Mouse (Mus musculus) megakaryocyte, embryonic 14.5 days (primary cell): ENCODE data around the gene Ttll9. TPM values are rescaled to one million over a fixed set of nuclear protein-coding genes. Genes with fewer than 3 reads are reported as not detected.

ENCODE experiments used
- H3K27me3 ChIP-seq: replicated peaks from 2 replicates; pipeline ENCODE3; 2012; ENCODE audit warnings: inconsistent platforms
- H3K36me3 ChIP-seq: replicated peaks from 2 replicates; pipeline ENCODE3; 2012; ENCODE audit warnings: low read length, inconsistent platforms, mixed read lengths
- H3K4me1 ChIP-seq: 2 replicates; pipeline ENCODE4 v1.6.1; 2012; ENCODE audit warnings: inconsistent platforms
- H3K4me3 ChIP-seq: replicated peaks from 2 replicates; pipeline ENCODE3; 2012; ENCODE audit warnings: moderate library complexity, mild to moderate bottlenecking, inconsistent platforms
- H3K9me3 ChIP-seq: 2 replicates; pipeline ENCODE4 v1.6.1; 2012; ENCODE audit warnings: inconsistent platforms
- FLI1 ChIP-seq: IDR thresholded peaks from 2 replicates; pipeline ENCODE4 v1.6.1; 2012; ENCODE audit warnings: low read length, inconsistent platforms, mixed read lengths
- GATA1 ChIP-seq: IDR thresholded peaks from 3 replicates; pipeline ENCODE4 v1.6.1; 2012; ENCODE audit warnings: mixed read lengths, low read length, inconsistent platforms, borderline replicate concordance
- polyA plus RNA-seq: library from polyadenylated mRNA; stranded (reverse); fragments of >175 nt; gene quantifications from 2 replicates; pipeline ENCODE4 v1.2.3, GENCODE M21; 2012; ENCODE audit warnings: low replicate concordance; ENCODE audit not compliant: insufficient read depth

Ttll9 gene
- polyA plus RNA-seq, 1 experiment, result 0.22 TPM

DNA sequence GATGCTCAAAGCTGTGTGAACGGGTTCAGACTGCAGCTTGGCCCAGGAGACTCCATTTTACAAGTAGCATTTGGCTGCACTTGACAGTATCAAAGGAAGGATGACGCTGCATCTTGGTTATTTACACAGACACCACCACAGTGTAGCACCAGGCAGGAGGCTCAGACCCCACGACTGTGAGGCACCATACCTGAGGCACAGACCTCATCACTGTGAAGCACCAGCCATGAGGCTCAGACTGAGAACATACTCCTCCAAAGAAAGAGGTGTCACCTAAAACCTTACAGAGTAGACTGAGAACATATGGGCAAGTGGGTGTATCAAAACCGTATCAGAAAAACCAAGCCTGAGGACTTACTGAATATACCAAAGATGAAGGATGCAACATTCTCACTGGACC is 60.6 kb downstream of the Ttll9 start:
- TF ChIP-seq FLI1 (no peak), GATA1 (no peak)
- Histone ChIP-seq H3K4me3 (peak overlapping the region; percentile 21), H3K36me3 (no peaks in the 10 kb centered on the region), H3K4me1 (peaks cover 13% of the 10 kb centered on the region), H3K27me3 (peaks cover 66% of the 10 kb centered on the region), H3K9me3 (peaks cover 6% of the 10 kb centered on the region; the same call in 1 of the 2 replicates)

DNA sequence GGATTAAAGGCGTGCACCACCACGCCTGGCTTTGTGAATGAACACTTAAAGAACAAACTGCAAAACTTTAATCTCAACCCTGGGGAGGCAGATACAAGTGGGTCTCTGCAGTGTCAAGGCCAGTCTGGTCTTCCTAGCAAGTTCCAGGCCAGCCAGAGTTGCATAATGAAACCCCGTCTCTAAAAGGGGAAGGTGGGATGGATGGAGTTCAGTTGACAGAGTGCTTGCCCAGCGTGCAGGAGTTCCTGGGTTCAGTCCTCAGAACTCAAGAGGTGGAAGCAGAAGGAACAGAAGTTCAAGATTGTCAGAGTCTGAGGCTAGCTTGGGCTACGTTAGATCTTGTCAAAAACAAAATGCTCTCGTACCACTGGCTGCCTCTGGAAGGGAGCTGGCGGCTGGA is 63.8 kb downstream of the Ttll9 start:
- Histone ChIP-seq H3K4me1 (peaks cover 13% of the 10 kb centered on the region), H3K27me3 (peaks cover 65% of the 10 kb centered on the region), H3K9me3 (peaks cover 6% of the 10 kb centered on the region; the same call in 1 of the 2 replicates), H3K36me3 (no peaks in the 10 kb centered on the region), H3K4me3 (no peak overlapping the region)
- no peak for TF ChIP-seq GATA1
- TF ChIP-seq FLI1, result no peak

DNA sequence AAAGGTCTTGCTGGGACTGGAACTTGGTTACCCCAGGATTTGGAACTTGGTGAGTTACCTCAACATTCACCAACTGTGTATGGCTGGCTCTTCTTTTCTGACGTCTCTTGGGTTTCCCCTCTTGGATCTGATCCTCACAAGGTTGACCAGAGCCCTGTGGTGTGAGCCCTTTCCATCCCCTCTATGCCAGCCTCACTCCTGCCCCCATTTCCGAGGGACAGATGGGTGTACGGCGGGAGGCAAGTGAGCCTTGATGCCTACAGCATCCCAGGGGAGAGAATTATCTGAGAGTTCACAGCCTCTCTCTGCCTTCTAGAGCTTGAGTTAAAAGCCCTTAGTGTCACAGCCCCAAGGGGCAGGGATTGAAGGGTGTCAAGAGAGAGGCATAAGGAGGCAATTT is 65.2 kb downstream of the Ttll9 start:
- Histone ChIP-seq H3K27me3 (peaks cover 79% of the 10 kb centered on the region), H3K9me3 (peaks cover 6% of the 10 kb centered on the region; the same call in 1 of the 2 replicates), H3K4me1 (peaks cover 16% of the 10 kb centered on the region), H3K36me3 (no peaks in the 10 kb centered on the region), H3K4me3 (no peak overlapping the region)
- no peak for TF ChIP-seq FLI1
- no peak for TF ChIP-seq GATA1

DNA sequence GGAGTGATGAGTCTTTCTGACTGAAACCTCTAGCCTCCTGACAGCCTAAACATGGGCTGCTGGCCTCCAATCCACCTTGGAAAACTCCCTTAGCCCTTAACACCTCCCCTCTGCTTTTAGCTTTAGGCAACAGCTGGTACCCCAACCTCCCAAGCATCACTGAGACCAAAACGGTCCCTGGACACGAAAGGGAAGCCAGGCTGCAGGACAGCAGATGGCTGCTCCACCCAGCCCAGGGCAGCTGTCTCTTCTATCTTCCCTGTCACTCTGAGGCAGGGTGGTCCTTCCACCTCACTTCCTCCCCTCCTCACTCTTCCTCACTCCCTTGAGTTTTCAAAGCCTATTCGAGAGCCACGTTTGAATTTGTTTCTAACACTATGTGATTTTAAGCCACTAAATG is 68.1 kb downstream of the Ttll9 start:
- Histone ChIP-seq H3K4me3 (no peak overlapping the region), H3K4me1 (peaks cover 13% of the 10 kb centered on the region), H3K36me3 (no peaks in the 10 kb centered on the region), H3K9me3 (no peaks in the 10 kb centered on the region), H3K27me3 (peaks cover 86% of the 10 kb centered on the region)
- TF ChIP-seq FLI1 (no peak), GATA1 (no peak)

DNA sequence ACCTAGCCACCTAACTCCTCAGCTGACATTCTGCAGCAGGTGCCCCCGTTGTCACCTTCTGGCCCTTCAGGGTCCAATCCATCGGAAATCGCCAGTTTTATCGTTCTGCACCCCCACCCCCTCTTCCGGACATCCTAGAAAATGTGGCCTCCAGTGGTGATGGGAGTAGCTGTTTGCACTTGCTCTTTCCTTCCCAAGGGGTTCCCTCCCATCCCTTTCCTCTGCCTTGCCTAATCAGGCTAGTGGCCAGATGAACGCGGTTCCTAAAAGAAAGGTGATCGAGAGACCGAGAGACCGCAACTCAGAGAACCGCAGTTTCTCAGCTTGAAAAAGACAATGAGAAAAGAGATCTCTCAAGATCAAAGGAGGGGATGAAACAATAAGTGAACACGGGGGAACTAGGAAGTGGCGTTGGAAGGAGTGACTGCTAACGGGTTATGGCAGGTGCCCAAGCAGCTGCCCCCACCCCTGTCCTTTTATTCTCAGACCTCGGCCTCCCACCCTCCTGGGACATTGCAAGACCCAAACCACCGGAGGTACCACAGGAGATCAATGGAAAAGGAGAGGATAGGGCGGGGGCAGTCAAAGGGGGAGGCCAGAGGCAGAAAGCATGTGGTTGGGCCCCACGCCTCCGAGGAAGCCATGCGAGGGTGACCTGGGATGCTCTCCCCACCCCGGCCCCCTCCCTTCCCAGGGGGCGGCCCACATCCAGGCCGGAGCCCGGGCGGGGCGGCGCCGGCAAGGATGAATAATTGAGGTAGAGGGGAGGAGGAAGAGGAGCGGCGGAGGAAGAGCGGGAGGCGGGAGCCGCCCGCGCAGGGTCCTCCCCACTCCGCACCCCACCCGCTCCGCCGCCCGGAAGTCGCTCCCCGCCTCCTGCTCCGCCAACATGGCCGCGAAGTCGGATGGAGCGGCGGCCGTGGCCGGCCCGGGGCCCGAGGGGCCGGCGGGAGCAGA is 69.1 kb downstream of the Ttll9 start, which contains the start of gene Xkr7:
Gene Xkr7 (plus strand): TSS at position 727 of the 957 bp plus-strand sequence.
- TF ChIP-seq GATA1, result no peak
- no peak for TF ChIP-seq FLI1
- H3K27me3 ChIP-seq, result peaks cover 86% of the 10 kb centered on the region
- no peaks in the 10 kb centered on the region for H3K36me3 ChIP-seq
- H3K4me3 ChIP-seq, result peak within 1 kb of the TSS; percentile 85
- no peaks in the 10 kb centered on the region for H3K9me3 ChIP-seq
- H3K4me1 ChIP-seq, result peaks cover 13% of the 10 kb centered on the region

DNA sequence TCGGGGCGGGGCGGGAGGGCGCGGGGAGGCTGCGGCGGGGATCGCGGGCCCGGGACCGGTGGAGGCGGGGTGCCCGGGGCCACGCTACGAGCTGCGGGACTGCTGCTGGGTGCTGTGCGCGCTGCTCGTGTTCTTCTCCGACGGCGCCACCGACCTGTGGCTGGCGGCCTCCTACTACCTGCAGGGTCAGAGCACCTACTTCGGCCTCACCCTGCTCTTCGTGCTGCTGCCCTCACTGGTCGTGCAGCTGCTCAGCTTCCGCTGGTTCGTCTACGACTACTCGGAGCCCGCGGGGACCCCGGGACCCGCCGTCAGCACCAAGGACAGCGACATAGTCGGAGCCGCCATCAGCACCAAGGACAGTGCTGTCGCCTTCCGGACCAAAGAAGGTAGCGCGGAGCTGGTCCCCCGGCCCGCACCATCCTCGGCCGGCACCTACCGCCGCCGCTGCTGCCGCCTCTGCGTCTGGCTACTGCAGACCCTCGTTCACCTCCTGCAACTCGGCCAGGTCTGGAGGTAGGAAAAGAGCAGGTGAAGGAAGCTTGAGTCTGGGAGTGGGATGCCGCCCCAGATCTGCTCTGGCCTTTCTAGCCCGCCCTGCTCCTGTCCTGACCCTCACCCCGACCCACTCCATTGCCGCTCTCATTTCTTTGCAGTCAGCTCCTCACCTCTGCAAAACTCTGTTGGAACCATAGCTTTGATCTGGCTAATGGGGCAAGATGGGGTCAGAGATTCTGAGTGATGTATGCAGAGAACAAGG is 70.0 kb downstream of the Ttll9 start:
- H3K36me3 ChIP-seq, result no peaks in the 10 kb centered on the region
- peaks cover 13% of the 10 kb centered on the region for H3K4me1 ChIP-seq
- H3K27me3 ChIP-seq, result peaks cover 86% of the 10 kb centered on the region
- H3K4me3 ChIP-seq, result peak overlapping the region; percentile 85
- no peak for TF ChIP-seq GATA1
- TF ChIP-seq FLI1, result 0 out of 2 replicates have a peak, but pooled peaks have one; percentile 37
- H3K9me3 ChIP-seq, result no peaks in the 10 kb centered on the region

DNA sequence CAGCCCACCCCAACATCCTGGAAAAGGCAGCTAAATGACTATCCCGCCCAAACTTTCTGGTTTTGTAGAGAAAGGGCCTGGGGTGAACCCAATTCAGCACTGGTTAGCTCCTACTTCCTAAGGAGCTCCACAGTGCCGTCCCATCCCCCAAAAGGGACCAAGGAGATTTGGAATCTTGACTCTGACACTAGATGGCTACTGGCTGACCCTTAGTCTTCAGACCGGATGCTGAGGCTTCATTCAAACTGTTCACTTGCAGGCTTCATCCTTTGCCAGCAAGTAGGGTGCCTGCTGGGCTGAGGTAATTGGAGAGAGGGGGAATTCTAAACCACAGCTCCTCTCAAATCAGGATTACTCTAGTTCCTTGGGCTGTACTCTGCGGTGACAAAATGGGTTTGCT is 70.7 kb downstream of the Ttll9 start:
- no peaks in the 10 kb centered on the region for H3K9me3 ChIP-seq
- H3K36me3 ChIP-seq, result no peaks in the 10 kb centered on the region
- peaks cover 13% of the 10 kb centered on the region for H3K4me1 ChIP-seq
- H3K27me3 ChIP-seq, result peaks cover 87% of the 10 kb centered on the region
- TF ChIP-seq FLI1 (no peak), GATA1 (no peak)
- H3K4me3 ChIP-seq, result no peak overlapping the region

DNA sequence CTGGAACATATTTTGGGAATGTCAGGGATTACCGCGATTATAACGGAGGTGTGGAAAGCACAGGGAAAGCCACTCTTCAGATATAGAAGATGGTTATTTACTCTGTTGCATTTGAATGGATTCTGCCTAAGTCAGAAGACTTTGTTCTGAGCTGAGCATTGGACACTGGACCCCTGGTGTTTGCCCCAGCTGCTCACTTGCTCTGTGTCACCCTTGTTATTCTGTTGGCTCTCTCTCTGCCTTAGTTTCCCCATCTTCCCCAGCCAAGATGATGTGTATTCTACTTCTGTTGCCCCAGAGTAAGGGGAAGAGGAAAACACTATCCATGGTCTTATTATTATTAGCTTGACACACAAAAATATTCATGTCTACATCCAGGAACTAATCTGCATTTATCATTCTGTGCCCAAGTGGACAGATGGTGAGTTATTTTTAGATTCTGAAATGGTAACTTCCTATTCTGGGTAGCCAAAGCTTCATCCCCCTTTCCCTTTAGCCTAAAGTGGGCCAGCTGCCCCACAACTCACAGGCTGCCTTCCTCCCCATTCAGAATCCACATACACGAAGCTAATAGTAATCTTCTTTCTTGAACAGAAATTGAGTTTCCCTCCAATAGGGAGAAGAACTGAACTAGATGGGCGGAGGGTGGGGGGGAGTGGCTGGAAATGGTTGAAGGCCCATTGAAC is 71.4 kb downstream of the Ttll9 start:
- no peak overlapping the region for H3K4me3 ChIP-seq
- H3K27me3 ChIP-seq, result peaks cover 91% of the 10 kb centered on the region
- no peaks in the 10 kb centered on the region for H3K36me3 ChIP-seq
- TF ChIP-seq GATA1, result no peak
- TF ChIP-seq FLI1, result no peak
- no peaks in the 10 kb centered on the region for H3K9me3 ChIP-seq
- peaks cover 13% of the 10 kb centered on the region for H3K4me1 ChIP-seq

DNA sequence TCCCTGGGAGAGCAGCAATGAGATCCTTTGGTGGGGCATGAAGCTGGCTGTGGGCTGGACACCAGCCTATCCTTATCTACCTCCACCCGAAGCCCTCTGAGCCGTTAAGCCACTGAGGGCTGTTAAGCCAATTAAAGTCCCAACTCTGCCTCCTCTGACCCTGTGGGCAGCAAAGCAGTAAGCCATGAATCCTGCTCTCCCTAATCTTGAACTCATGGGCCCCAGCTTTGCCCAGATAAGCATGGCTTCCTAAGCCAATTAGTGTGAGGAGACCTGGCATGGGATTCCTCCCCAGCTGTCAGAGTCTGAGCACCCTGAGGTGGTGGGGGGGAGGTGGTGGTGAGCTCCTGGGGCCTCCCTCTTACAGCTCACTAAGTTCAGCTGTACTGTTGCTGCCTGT is 74.4 kb downstream of the Ttll9 start:
- Histone ChIP-seq H3K4me3 (no peak overlapping the region), H3K9me3 (no peaks in the 10 kb centered on the region), H3K27me3 (peaks cover 86% of the 10 kb centered on the region), H3K36me3 (no peaks in the 10 kb centered on the region), H3K4me1 (peaks cover 9% of the 10 kb centered on the region)
- TF ChIP-seq FLI1 (no peak), GATA1 (no peak)
